Mouse (Mus musculus) stomach, embryonic 14.5 days (tissue): ENCODE results near the gene Zfp28. TPM values are rescaled to one million over a fixed set of nuclear protein-coding genes. Genes with fewer than 3 reads are reported as not detected.

Source experiments
- ATAC-seq: fragments of 200-750 bp; cut with Nextera tagmentation; 2 replicates; pipeline ENCODE4 v1.8.0; 2017; ENCODE audit warnings: low read depth, moderate TSS enrichment; ENCODE audit not compliant: insufficient number of reproducible peaks, insufficient read depth, low FRiP score
- H3K27ac ChIP-seq: fragments of 300-500 bp; sonication (generic); 2 replicates; pipeline ENCODE4 v1.5.1; 2014; ENCODE audit warnings: mild to moderate bottlenecking, low read length, moderate library complexity, mixed read lengths
- H3K27me3 ChIP-seq: fragments of 300-500 bp; sonication (generic); 2 replicates; pipeline ENCODE4 v1.6.1; 2014; ENCODE audit warnings: low read length, control low read depth, mixed read lengths; ENCODE audit not compliant: control insufficient read depth, insufficient read depth
- H3K36me3 ChIP-seq: fragments of 300-500 bp; sonication (generic); 2 replicates; pipeline ENCODE4 v1.6.1; 2014; ENCODE audit warnings: mild to moderate bottlenecking, control low read depth, low read length, moderate library complexity, mixed read lengths; ENCODE audit not compliant: control insufficient read depth, insufficient read depth
- H3K4me1 ChIP-seq: fragments of 300-500 bp; sonication (generic); 2 replicates; pipeline ENCODE4 v1.6.1; 2014; ENCODE audit warnings: low read length, control low read depth, mixed read lengths; ENCODE audit not compliant: control insufficient read depth, insufficient read depth
- H3K4me2 ChIP-seq: fragments of 300-500 bp; sonication (generic); replicated peaks from 2 replicates; pipeline ENCODE4 v1.6.1; 2014; ENCODE audit warnings: low read depth, low read length, control low read depth
- H3K4me3 ChIP-seq: fragments of 300-500 bp; sonication (generic); 2 replicates; pipeline ENCODE4 v1.5.1; 2014; ENCODE audit warnings: low read depth, low read length, control low read depth
- H3K9ac ChIP-seq: fragments of 300-500 bp; sonication (generic); replicated peaks from 2 replicates; pipeline ENCODE4 v1.6.1; 2014; ENCODE audit warnings: low read depth, mild to moderate bottlenecking, control low read depth, low read length, moderate library complexity, mixed read lengths
- H3K9me3 ChIP-seq: fragments of 300-500 bp; sonication (generic); 2 replicates; pipeline ENCODE4 v1.6.1; 2016; ENCODE audit warnings: low read depth, low read length, control low read depth; ENCODE audit not compliant: control insufficient read depth
- WGBS: fragments of 180-500 bp; shearing (Covaris S2); extraction: QIAGEN DNeasy Blood & Tissue Kit; methylation state at CpG from one replicate; pipeline ENCODE4 v1.1.7; 2014; 5-methylcytosine and 5-hydroxymethylcytosine counted together
- polyA plus RNA-seq: library from polyadenylated mRNA; unstranded; fragments of >200 nt; fragmentation: Nextera tagmentation; extraction: Ambion mirVana; gene quantifications from 2 replicates; pipeline ENCODE4 v1.2.1, GENCODE M21; 2014

Zfp28 gene
- polyA plus RNA-seq, 1 experiment from 2014 or later: 8.9 TPM

- Histone ChIP-seq H3K4me1 (no peaks in the 10 kb centered on the region), H3K4me3 (no peak overlapping the region), H3K9me3 (no peaks in the 10 kb centered on the region), H3K4me2 (no peak overlapping the region), H3K9ac (no peak overlapping the region), H3K27ac (no peak overlapping the region), H3K27me3 (no peaks in the 10 kb centered on the region), H3K36me3 (no peaks in the 10 kb centered on the region)
- WGBS: 13% methylated on average over 8 of the region's 8 CpGs
- ATAC-seq: no peak
These were observed 32.3 kb downstream of the Zfp28 start for GRCm38 (mm10) chr7:6415442-6415787.

- Histone ChIP-seq H3K36me3 (no peaks in the 10 kb centered on the region), H3K27me3 (no peaks in the 10 kb centered on the region), H3K4me3 (no peak overlapping the region), H3K9ac (no peak overlapping the region), H3K4me1 (no peaks in the 10 kb centered on the region), H3K9me3 (no peaks in the 10 kb centered on the region), H3K4me2 (no peak overlapping the region), H3K27ac (no peak overlapping the region)
- WGBS: 69% methylated on average over 6 of the region's 6 CpGs
- ATAC-seq: no peak
These were observed 36.8 kb downstream of the Zfp28 start for GRCm38 (mm10) chr7:6419894-6420293.

DNA sequence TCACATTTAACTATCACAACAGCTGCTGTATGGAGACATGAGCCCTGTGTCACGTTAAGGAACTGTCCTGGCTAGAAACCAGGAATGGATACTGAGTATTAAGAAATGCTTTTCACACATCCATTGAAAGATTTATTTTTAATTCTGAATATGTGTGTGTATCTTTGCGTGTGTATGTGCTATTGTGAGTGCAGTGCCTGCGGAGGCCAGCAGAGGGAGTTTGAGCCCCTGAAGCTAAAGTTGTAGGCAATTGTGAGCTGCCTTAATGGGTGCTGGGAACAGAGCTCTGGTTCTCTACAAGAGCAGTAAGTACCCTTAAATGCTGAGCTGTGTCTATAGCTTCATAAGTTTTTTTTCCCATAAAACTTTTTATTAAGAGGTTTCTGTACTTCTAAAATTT is 46.3 kb downstream of the Zfp28 start:
- H3K9ac ChIP-seq: no peak overlapping the region
- H3K4me3 ChIP-seq: no peak overlapping the region
- no peaks in the 10 kb centered on the region for H3K27me3 ChIP-seq
- no peak for ATAC-seq
- H3K27ac ChIP-seq: no peak overlapping the region
- no peaks in the 10 kb centered on the region for H3K4me1 ChIP-seq
- WGBS: 87% methylated on average over 3 of the region's 3 CpGs
- no peaks in the 10 kb centered on the region for H3K36me3 ChIP-seq
- peaks cover 4% of the 10 kb centered on the region; the same call in 1 of the 2 replicates for H3K9me3 ChIP-seq
- H3K4me2 ChIP-seq: no peak overlapping the region

- Histone ChIP-seq H3K4me3 (no peak overlapping the region), H3K27me3 (no peaks in the 10 kb centered on the region), H3K4me2 (no peak overlapping the region), H3K36me3 (no peaks in the 10 kb centered on the region), H3K9me3 (peaks cover 4% of the 10 kb centered on the region; the same call in 1 of the 2 replicates), H3K4me1 (no peaks in the 10 kb centered on the region), H3K27ac (no peak overlapping the region), H3K9ac (no peak overlapping the region)
- no peak for ATAC-seq
- WGBS: 36% methylated on average over 2 of the region's 2 CpGs
These were observed 47.2 kb downstream of the Zfp28 start for GRCm38 (mm10) chr7:6430342-6430741.

GRCm38 (mm10) chr7:6438388-6438787 is 55.3 kb downstream of the Zfp28 start, which contains the start of gene Olfr1344:
Olfr1344 (plus strand) TSS chr7:6438688.
- no peak within 1 kb of the TSS for H3K4me3 ChIP-seq
- H3K9ac ChIP-seq: no peak within 1 kb of the TSS
- H3K4me1 ChIP-seq: no peaks in the 10 kb centered on the region
- no peaks in the 10 kb centered on the region for H3K9me3 ChIP-seq
- ATAC-seq: no peak
- WGBS: 77% methylated on average over 3 of the region's 3 CpGs
- H3K27me3 ChIP-seq: no peaks in the 10 kb centered on the region
- H3K27ac ChIP-seq: no peak within 1 kb of the TSS
- no peaks in the 10 kb centered on the region for H3K36me3 ChIP-seq
- H3K4me2 ChIP-seq: no peak within 1 kb of the TSS

DNA sequence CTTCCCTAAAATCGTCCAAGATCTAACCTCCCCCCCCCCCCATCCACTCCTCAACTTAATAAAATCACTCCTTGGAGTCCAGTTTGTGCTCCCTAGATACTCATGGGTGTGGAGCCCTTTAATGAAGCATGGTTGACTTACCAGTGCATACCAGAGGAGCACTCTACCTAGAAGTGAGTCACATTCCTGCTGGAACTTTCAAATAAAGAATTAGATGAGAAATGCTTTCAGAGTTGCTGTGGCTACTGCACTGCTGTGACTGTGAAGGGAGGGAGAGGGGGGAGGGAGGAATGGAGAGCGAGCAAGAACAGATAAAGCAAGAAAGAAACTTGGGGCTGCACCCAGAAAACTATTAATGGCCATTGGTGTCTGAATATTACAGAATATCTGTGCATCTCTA is 58.1 kb downstream of the Zfp28 start:
- ATAC-seq: no peak
- Histone ChIP-seq H3K4me2 (no peak overlapping the region), H3K9me3 (no peaks in the 10 kb centered on the region), H3K4me1 (no peaks in the 10 kb centered on the region), H3K36me3 (no peaks in the 10 kb centered on the region), H3K9ac (no peak overlapping the region), H3K4me3 (no peak overlapping the region), H3K27me3 (no peaks in the 10 kb centered on the region), H3K27ac (no peak overlapping the region)
- WGBS: 63% methylated on average over 2 of the region's 2 CpGs

Other genes starting within 250 kb of the Zfp28 start
- gene Zfp787, start 227.3 kb upstream of the Zfp28 start, polyA plus RNA-seq: 14.6 and 18.1 TPM in 2 replicates
- gene Zfp444, start 211.1 kb upstream of the Zfp28 start, polyA plus RNA-seq: 43.5 and 52.4 TPM in 2 replicates
- not detected in 2 replicates for gene Galp, start 186.2 kb upstream of the Zfp28 start, polyA plus RNA-seq
- not detected in 2 replicates for gene Zscan5b, start 161.0 kb upstream of the Zfp28 start, polyA plus RNA-seq
- not detected in 2 replicates for gene Epp13, start 130.6 kb upstream of the Zfp28 start, polyA plus RNA-seq
- 8.7 and 9.0 TPM in 2 replicates for gene Zfp667, start 96.7 kb upstream of the Zfp28 start, polyA plus RNA-seq
- 5.2 and 5.8 TPM in 2 replicates for gene Zfp583, start 52.0 kb upstream of the Zfp28 start, polyA plus RNA-seq
- 2.1 and 2.3 TPM in 2 replicates for gene Gm3854, start 39.5 kb upstream of the Zfp28 start, polyA plus RNA-seq
- gene Zfp78, start 20.0 kb upstream of the Zfp28 start, polyA plus RNA-seq: 3.3 and 4.5 TPM in 2 replicates
- not detected in 2 replicates for gene Smim17, start 15.4 kb downstream of the Zfp28 start, polyA plus RNA-seq
- not detected in 2 replicates for gene Gm20715, start 27.0 kb downstream of the Zfp28 start, polyA plus RNA-seq
- 0.13 TPM in 1 of 2 replicates, not detected in the other for gene Olfr1344, start 55.4 kb downstream of the Zfp28 start, polyA plus RNA-seq
- gene Olfr1336, start 72.9 kb downstream of the Zfp28 start, polyA plus RNA-seq: not detected in 2 replicates
- not detected in 2 replicates for gene Olfr1346, start 83.8 kb downstream of the Zfp28 start, polyA plus RNA-seq
- gene Olfr5, start 103.6 kb downstream of the Zfp28 start, polyA plus RNA-seq: not detected in 2 replicates
- gene Olfr1347, start 116.5 kb downstream of the Zfp28 start, polyA plus RNA-seq: not detected in 2 replicates
- gene Olfr1348, start 125.5 kb downstream of the Zfp28 start, polyA plus RNA-seq: not detected in 2 replicates
- not detected in 2 replicates for gene Olfr1349, start 139.7 kb downstream of the Zfp28 start, polyA plus RNA-seq
- gene Olfr1350, start 181.5 kb downstream of the Zfp28 start, polyA plus RNA-seq: not detected in 2 replicates